Mouse (Mus musculus): ENCODE measurements around the gene Ace. TPM values are rescaled to one million over a fixed set of nuclear protein-coding genes. Genes with fewer than 3 reads are reported as not detected.

Gene Ace
- polyA plus RNA-seq, 1 experiment: not detected

DNA sequence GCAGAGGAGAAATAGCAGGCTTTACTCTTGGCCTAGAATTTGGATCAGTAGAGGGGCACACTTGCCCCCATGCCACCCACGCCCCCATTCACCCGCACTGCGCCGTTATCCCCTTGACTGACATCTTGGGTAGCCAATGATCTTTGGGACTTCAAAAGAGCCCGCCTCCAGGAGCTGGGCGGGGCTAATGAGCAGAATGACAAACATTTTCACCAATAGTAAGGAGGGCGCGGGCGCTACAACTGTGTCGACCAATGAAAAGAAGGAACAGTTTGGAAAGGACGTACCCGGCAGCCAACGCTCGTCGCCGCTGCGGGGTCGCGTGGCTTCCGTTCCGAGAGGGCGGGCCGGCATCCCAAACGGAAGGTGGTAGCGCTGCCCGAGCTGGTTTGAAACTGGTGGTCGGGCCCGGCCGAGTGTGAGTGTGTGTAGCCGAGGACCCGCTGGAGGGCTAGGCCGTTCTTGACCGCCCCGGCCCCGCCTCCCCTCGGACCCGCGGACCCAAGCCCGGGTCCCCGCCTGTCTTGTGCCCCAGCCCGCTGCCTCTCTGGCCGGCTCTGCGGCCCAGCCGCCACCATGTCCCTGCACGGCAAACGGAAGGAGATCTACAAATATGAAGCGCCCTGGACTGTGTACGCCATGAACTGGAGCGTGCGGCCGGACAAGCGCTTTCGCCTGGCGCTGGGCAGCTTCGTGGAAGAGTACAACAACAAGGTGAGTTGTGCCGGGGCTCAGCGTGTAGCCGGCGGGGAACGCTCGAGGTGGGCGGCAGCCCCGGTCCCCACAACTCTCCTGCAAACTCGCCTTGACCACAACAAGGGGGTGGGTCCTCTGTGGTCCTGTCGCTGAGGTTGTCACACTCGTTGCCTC, 69.0 kb downstream of the Ace start, which contains the start of gene Dcaf7:
Gene Dcaf7, plus strand, starts transcription at position 325 of the 870 bp plus-strand sequence.
- 0 out of 2 replicates have a peak, but pooled peaks cover 2% of the 10 kb centered on the region for H3K9me3 ChIP-seq (replicated peaks; ENCODE audit: control insufficient read depth, insufficient read depth, low read length, poor library complexity, severe bottlenecking)
- H3K36me3 ChIP-seq (ENCODE audit: control insufficient read depth, insufficient read depth, low read length, poor library complexity, severe bottlenecking): no peaks in the 10 kb centered on the region
- TF ChIP-seq EP300 (IDR thresholded peaks at IDR 0.05; ENCODE audit: insufficient read depth, low read depth, low read length) (no peak), POLR2A (IDR thresholded peaks at IDR 0.05; ENCODE audit: insufficient read depth, low read length) (no peak), CTCF (IDR thresholded peaks at IDR 0.05; ENCODE audit: low read depth, low read length) (no peak)
- peak within 1 kb of the TSS; percentile 89 for H3K9ac ChIP-seq (ENCODE audit: low read depth, poor library complexity, severe bottlenecking)
- H3K27ac ChIP-seq (ENCODE audit: insufficient read depth, low read length): peak within 1 kb of the TSS; percentile 32
- peak within 1 kb of the TSS; percentile 95 for H3K4me3 ChIP-seq (ENCODE audit: low read depth, low read length)
- H3K4me1 ChIP-seq (ENCODE audit: control insufficient read depth, insufficient read depth, low read length): no peaks in the 10 kb centered on the region
- H3K27me3 ChIP-seq (ENCODE audit: control insufficient read depth, insufficient read depth, low read length, poor library complexity, severe bottlenecking): no peaks in the 10 kb centered on the region

DNA sequence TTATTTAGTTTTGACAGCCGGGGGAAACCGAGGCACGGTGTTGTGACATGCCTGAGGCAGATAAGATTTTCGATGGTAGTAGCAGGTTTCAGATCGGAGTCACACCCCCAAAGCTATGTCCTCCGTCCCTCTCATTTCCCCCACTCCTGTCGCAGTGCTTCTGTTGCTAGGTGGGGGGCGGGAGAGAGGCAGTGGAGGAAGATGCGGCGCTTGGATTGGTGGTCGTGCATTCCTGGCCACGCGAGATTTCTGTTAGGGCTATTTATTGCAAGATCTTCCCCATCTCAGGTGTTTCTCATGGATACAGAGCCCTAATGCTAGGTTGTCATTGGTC, 69.6 kb downstream of the Ace start:
- no peak for TF ChIP-seq POLR2A (IDR thresholded peaks at IDR 0.05; ENCODE audit: insufficient read depth, low read length)
- no peak for TF ChIP-seq EP300 (IDR thresholded peaks at IDR 0.05; ENCODE audit: insufficient read depth, low read depth, low read length)
- no peaks in the 10 kb centered on the region for H3K9me3 ChIP-seq (replicated peaks; ENCODE audit: control insufficient read depth, insufficient read depth, low read length, poor library complexity, severe bottlenecking)
- H3K36me3 ChIP-seq (ENCODE audit: control insufficient read depth, insufficient read depth, low read length, poor library complexity, severe bottlenecking): no peaks in the 10 kb centered on the region
- peak overlapping the region; percentile 89 for H3K9ac ChIP-seq (ENCODE audit: low read depth, poor library complexity, severe bottlenecking)
- H3K27ac ChIP-seq (ENCODE audit: insufficient read depth, low read length): no peak overlapping the region; the same call in 1 of the 2 replicates
- no peaks in the 10 kb centered on the region for H3K27me3 ChIP-seq (ENCODE audit: control insufficient read depth, insufficient read depth, low read length, poor library complexity, severe bottlenecking)
- peak overlapping the region; percentile 87 for H3K4me3 ChIP-seq (ENCODE audit: low read depth, low read length)
- H3K4me1 ChIP-seq (ENCODE audit: control insufficient read depth, insufficient read depth, low read length): no peaks in the 10 kb centered on the region

Other genes with a start within 250 kb of the Ace start
- gene Cyb561, start 14.6 kb upstream of the Ace start, polyA plus RNA-seq (2011; ENCODE audit: insufficient read depth, insufficient read length, low read depth, missing spikeins): 21.4 TPM in 2 replicates
- gene Ace3, start 26.7 kb downstream of the Ace start, polyA plus RNA-seq (2011; ENCODE audit: insufficient read depth, insufficient read length, low read depth, missing spikeins): not detected in 2 replicates
- 0.21 and 0.68 TPM in 2 replicates for gene Kcnh6, start 40.2 kb downstream of the Ace start, polyA plus RNA-seq (2011; ENCODE audit: insufficient read depth, insufficient read length, low read depth, missing spikeins)
- gene Dcaf7, start 68.9 kb downstream of the Ace start, polyA plus RNA-seq (2011; ENCODE audit: insufficient read depth, insufficient read length, low read depth, missing spikeins): 48.9 TPM in 2 replicates
- 9.8 and 11.6 TPM in 2 replicates for gene Taco1, start 98.1 kb downstream of the Ace start, polyA plus RNA-seq (2011; ENCODE audit: insufficient read depth, insufficient read length, low read depth, missing spikeins)
- 44.6 and 46.1 TPM in 2 replicates for gene Map3k3, start 116.7 kb downstream of the Ace start, polyA plus RNA-seq (2011; ENCODE audit: insufficient read depth, insufficient read length, low read depth, missing spikeins)
- gene Gm10840, start 192.9 kb downstream of the Ace start, polyA plus RNA-seq (2011; ENCODE audit: insufficient read depth, insufficient read length, low read depth, missing spikeins): not detected in 2 replicates
- gene Limd2, start 192.9 kb downstream of the Ace start, polyA plus RNA-seq (2011; ENCODE audit: insufficient read depth, insufficient read length, low read depth, missing spikeins): 53.7 and 57.2 TPM in 2 replicates
- gene Strada, start 234.2 kb downstream of the Ace start, polyA plus RNA-seq (2011; ENCODE audit: insufficient read depth, insufficient read length, low read depth, missing spikeins): 29.8 and 34.2 TPM in 2 replicates
- 93.2 and 119 TPM in 2 replicates for gene Ccdc47, start 248.4 kb downstream of the Ace start, polyA plus RNA-seq (2011; ENCODE audit: insufficient read depth, insufficient read length, low read depth, missing spikeins)
- gene Ddx42, start 249.0 kb downstream of the Ace start, polyA plus RNA-seq (2011; ENCODE audit: insufficient read depth, insufficient read length, low read depth, missing spikeins): 73.2 and 75.4 TPM in 2 replicates